Mouse (Mus musculus) CD4-positive, CD25-positive, alpha-beta regulatory T cell, adult 9 weeks (primary cell): ENCODE measurements around the gene Slc44a4. TPM values are rescaled to one million over a fixed set of nuclear protein-coding genes. Genes with fewer than 3 reads are reported as not detected.

Experiments used
- polyA plus RNA-seq: library from polyadenylated mRNA; unstranded; fragments of 100-300 nt; shearing (Covaris generic); gene quantifications from one replicate; pipeline ENCODE4 v1.2.1, GENCODE M21; 2017

The Slc44a4 gene
- polyA plus RNA-seq: not detected

DNA sequence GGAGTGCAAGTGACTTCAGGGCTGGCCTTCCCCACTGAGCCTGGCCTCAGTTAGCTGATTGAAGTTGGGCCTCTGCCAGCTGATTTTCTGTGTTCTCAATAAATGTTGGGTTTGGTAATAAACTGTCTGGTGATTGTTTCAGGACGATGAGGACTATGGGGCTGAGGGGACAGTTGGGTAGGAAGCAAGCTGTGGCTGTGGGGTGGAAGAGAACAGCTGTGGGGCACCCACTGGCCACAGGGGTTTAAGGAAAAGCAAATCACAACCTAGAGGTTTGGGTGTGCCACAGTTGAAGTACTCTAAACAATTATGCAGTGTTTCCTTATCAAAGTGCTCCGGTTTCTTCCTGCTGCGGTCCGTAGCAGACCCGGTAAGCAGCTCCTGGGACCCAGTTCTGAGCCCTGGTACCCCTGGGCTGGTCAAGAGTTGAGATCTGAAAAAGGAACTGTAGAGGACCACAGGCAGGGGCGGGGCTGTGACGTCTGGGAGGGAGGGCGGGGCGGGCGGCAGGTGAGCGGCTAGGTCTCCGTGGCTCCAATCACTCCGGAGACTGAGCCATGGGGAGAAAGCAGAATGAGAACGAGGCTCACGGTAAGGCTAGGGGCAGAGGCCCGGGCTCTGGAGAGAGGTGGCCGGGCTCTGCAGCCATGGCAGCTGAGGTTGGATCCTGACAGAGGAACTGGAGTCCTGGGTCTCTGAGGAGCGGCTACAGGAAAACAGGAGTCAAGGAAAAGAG, at the start of gene Slc44a4:
Slc44a4 (plus strand) TSS at position 537 of the 736 bp plus-strand sequence.

DNA sequence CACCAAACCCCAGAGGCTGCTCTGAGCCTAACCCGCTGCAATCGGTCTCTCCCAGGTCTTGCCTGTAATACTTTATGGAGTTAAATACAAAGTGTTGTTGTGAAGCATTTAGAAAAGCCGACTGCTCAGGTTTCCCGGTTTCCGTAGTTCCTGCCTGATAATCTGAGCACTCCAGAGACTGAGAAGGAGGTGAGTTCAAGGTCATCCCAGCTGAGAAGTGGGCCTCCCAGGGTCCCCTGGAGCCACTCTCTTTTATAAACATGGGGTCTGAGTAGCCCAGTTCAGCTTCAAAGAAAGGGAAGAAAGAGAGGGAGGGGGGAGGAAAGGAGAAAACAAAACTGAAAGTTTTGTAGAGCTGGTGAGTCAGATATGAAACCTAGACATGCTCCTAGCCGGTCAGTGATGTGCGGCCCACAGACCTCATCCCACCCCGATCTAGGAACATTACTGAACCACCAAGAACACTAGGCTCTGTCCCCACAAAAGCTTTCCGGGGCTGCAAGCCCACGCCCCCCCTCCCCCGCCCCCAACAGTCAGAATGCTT, 34.9 kb upstream of the Slc44a4 start, which contains the start of gene Zbtb12:
Zbtb12 (plus strand) TSS at position 148 of the 544 bp plus-strand sequence.

DNA sequence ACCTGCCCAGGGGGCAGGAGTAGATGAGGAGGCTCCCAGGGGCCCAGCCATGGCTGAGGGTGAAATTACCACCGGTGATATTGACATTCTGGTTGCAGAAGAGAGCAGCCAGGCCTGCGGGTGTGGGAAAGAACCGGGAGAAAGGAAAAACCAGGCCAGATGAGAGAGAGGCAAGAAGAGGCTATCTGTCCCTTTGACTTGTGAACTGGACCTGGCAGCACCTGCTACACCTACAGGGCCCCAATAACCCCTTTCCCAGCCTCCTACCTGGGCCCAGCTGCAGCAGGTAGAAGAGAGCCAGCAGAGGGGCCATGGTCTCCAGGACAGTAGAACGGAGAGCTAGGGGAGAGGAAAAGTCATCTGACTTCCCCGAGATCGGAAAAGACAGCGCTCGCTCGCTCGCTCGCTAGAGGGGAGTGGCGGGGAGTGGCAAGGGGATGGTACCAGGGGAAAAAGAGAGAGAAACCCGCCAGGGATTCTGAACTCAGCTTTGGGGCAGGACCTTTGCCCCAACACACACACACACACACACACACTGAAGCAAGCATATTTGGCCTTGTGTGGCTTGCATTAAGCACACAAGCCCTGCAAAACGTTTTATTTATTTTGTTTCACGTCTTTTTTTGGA, 32.5 kb upstream of the Slc44a4 start, which contains the start of gene Gm20547:
Gm20547 (minus strand) TSS at position 360 of the 628 bp plus-strand sequence.

GRCm38 (mm10) chr17:34898160-34898586, 16.1 kb upstream of the Slc44a4 start, which contains the start of the genes C2 and Ehmt2:
Gene C2 (minus strand): TSS chr17:34898265.
Gene Ehmt2 (plus strand): TSS chr17:34898469.

DNA sequence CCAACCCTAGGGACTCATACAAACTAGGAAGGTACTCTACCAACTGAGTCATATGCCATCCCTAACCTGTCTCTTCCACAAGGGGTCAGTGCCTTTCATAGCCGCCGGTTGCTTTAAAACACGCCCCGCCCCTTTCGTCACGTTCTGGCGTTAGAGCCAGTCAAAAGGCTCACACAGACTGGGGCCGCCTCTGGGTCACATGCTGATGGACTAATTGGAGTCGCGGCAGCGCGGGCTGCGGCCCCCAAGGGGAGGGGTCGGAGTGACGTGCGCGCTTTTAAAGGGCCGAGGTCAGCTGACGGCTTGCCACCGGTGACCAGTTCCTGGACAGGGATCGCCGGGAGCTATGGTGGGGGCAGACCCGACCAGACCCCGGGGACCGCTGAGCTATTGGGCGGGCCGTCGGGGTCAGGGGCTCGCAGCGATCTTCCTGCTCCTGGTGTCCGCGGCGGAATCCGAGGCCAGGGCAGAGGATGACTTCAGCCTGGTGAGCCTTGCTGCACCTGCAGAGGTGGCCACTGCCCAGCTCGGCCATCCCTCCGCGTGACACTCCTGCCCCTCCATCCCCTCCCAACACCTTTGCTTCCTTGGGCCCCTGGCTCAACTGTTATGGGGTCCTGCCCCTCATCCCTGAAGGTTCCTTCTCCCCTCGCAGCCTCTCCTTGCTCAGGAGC, 16.9 kb downstream of the Slc44a4 start, which contains the start of gene Neu1:
Neu1 (plus strand) TSS at position 193 of the 674 bp plus-strand sequence.

GRCm38 (mm10) chr17:34959130-34959778, 45.0 kb downstream of the Slc44a4 start, which contains the start of gene Hspa1b:
Gene Hspa1b (minus strand): TSS chr17:34959238.

GRCm38 (mm10) chr17:34969822-34970221, 55.6 kb downstream of the Slc44a4 start, which contains the start of gene Gm20481:
Gene Gm20481 (plus strand): TSS chr17:34969912.

GRCm38 (mm10) chr17:34972069-34972749, 57.9 kb downstream of the Slc44a4 start, which contains the start of the genes Hspa1a and Hspa1l:
Gene Hspa1a (minus strand): TSS chr17:34972156.
Gene Hspa1l (plus strand): TSS chr17:34972703.

Other genes with a start within 250 kb of the Slc44a4 start
- gene Tnxb, start 243.9 kb upstream of the Slc44a4 start, polyA plus RNA-seq: not detected
- 0.07 TPM for gene C4b, start 170.6 kb upstream of the Slc44a4 start, polyA plus RNA-seq
- gene Cyp21a1, start 109.9 kb upstream of the Slc44a4 start, polyA plus RNA-seq: not detected
- 39.7 TPM for gene Stk19, start 77.5 kb upstream of the Slc44a4 start, polyA plus RNA-seq
- gene Dxo, start 77.4 kb upstream of the Slc44a4 start, polyA plus RNA-seq: 76.3 TPM
- gene Skiv2l, start 64.3 kb upstream of the Slc44a4 start, polyA plus RNA-seq: 143 TPM
- 39.1 TPM for gene Nelfe, start 64.1 kb upstream of the Slc44a4 start, polyA plus RNA-seq
- gene Cfb, start 51.9 kb upstream of the Slc44a4 start, polyA plus RNA-seq: 2.2 TPM
- gene Zbtb12, start 35.0 kb upstream of the Slc44a4 start, polyA plus RNA-seq: 0.41 TPM
- not detected for gene Gm20547, start 32.4 kb upstream of the Slc44a4 start, polyA plus RNA-seq
- gene C2, start 16.2 kb upstream of the Slc44a4 start, polyA plus RNA-seq: 3.0 TPM
- gene Ehmt2, start 16.0 kb upstream of the Slc44a4 start, polyA plus RNA-seq: 29.6 TPM
- 107 TPM for gene Neu1, start 16.8 kb downstream of the Slc44a4 start, polyA plus RNA-seq
- gene Hspa1b, start 44.8 kb downstream of the Slc44a4 start, polyA plus RNA-seq: 1.3 TPM
- not detected for gene Gm20481, start 55.4 kb downstream of the Slc44a4 start, polyA plus RNA-seq
- 0.56 TPM for gene Hspa1a, start 57.7 kb downstream of the Slc44a4 start, polyA plus RNA-seq
- not detected for gene Hspa1l, start 58.2 kb downstream of the Slc44a4 start, polyA plus RNA-seq
- 38.4 TPM for gene Lsm2, start 67.4 kb downstream of the Slc44a4 start, polyA plus RNA-seq
- 124 TPM for gene Vars, start 86.5 kb downstream of the Slc44a4 start, polyA plus RNA-seq
- gene Vwa7, start 102.1 kb downstream of the Slc44a4 start, polyA plus RNA-seq: 0.17 TPM
- 3.2 TPM for gene Sapcd1, start 113.5 kb downstream of the Slc44a4 start, polyA plus RNA-seq
- 2.7 TPM for gene Msh5, start 132.3 kb downstream of the Slc44a4 start, polyA plus RNA-seq
- 654 TPM for gene Clic1, start 135.5 kb downstream of the Slc44a4 start, polyA plus RNA-seq
- 3.6 TPM for gene Ddah2, start 144.6 kb downstream of the Slc44a4 start, polyA plus RNA-seq
- not detected for gene Ly6g6c, start 150.9 kb downstream of the Slc44a4 start, polyA plus RNA-seq
- gene Mpig6b, start 151.7 kb downstream of the Slc44a4 start, polyA plus RNA-seq: not detected
- gene Ly6g6e, start 162.4 kb downstream of the Slc44a4 start, polyA plus RNA-seq: not detected
- gene Ly6g6d, start 163.6 kb downstream of the Slc44a4 start, polyA plus RNA-seq: not detected
- gene Ly6g6f, start 171.1 kb downstream of the Slc44a4 start, polyA plus RNA-seq: not detected
- gene Abhd16a, start 174.8 kb downstream of the Slc44a4 start, polyA plus RNA-seq: 84.0 TPM
- gene Ly6g5c, start 193.8 kb downstream of the Slc44a4 start, polyA plus RNA-seq: not detected
- gene Ly6g5b, start 201.0 kb downstream of the Slc44a4 start, polyA plus RNA-seq: 2.5 TPM
- gene Gpank1, start 207.0 kb downstream of the Slc44a4 start, polyA plus RNA-seq: 70.3 TPM
- gene Csnk2b, start 207.6 kb downstream of the Slc44a4 start, polyA plus RNA-seq: 338 TPM
- gene D17H6S53E, start 211.9 kb downstream of the Slc44a4 start, polyA plus RNA-seq: 4.3 TPM
- not detected for gene Apom, start 217.6 kb downstream of the Slc44a4 start, polyA plus RNA-seq
- 57.4 TPM for gene Bag6, start 220.7 kb downstream of the Slc44a4 start, polyA plus RNA-seq